Mouse (Mus musculus) G1E (cell line): ENCODE measurements at regions not wholly inside any gene's neighbourhood (a gene's known extent, or its start where the extent isn't known, plus 50 kb on each side); places are given as distances from the start of the nearest gene placed in this dataset.
A peak's percentile ranks its signal among the peaks of the same experiment; 100 is the strongest.

Experiments used
- ATAC-seq: 2 replicates; pipeline ENCODE4 v1.8.0; 2016; ENCODE audit warnings: mild to moderate bottlenecking; ENCODE audit not compliant: insufficient number of reproducible peaks, poor library complexity, low FRiP score, severe bottlenecking; ENCODE audit errors: extremely low read depth
- DNase-seq: peaks from one replicate; pipeline ENCODE4 v3.0.0; 2012; ENCODE audit warnings: low spot score
- H3K27me3 ChIP-seq: 2 replicates; pipeline ENCODE4 v1.6.1; 2012; ENCODE audit warnings: mild to moderate bottlenecking, low read length, inconsistent platforms; ENCODE audit not compliant: insufficient read depth
- H3K36me3 ChIP-seq: replicated peaks from 2 replicates; pipeline ENCODE3; 2012; ENCODE audit warnings: mild to moderate bottlenecking, inconsistent platforms
- H3K4me1 ChIP-seq: 2 replicates; pipeline ENCODE4 v1.6.1; 2012; ENCODE audit warnings: low read depth, low read length, inconsistent platforms, mixed read lengths; ENCODE audit not compliant: insufficient read depth
- H3K4me3 ChIP-seq: 2 replicates; pipeline ENCODE4 v1.5.1; 2012; ENCODE audit warnings: low read depth, mild to moderate bottlenecking, inconsistent platforms, low read length, moderate library complexity, mixed read lengths
- H3K9me3 ChIP-seq: replicated peaks from 2 replicates; pipeline ENCODE4 v1.6.1; 2012; ENCODE audit warnings: inconsistent platforms
- CTCF ChIP-seq: IDR thresholded peaks from 2 replicates; pipeline ENCODE4 v1.5.1; 2012; ENCODE audit warnings: low read depth, low read length, inconsistent platforms, mixed read lengths
- GATA1 ChIP-seq: IDR thresholded peaks from 2 replicates; pipeline ENCODE4 v1.6.1; 2012; ENCODE audit warnings: borderline replicate concordance, low read length, inconsistent platforms, mixed read lengths
- GATA2 ChIP-seq: IDR thresholded peaks from 2 replicates; pipeline ENCODE4 v1.6.1; 2012; ENCODE audit warnings: low read depth, low read length, inconsistent platforms, borderline replicate concordance
- POLR2AphosphoS5 ChIP-seq: IDR thresholded peaks from 2 replicates; pipeline ENCODE4 v1.6.1; 2012; ENCODE audit warnings: low read depth, low read length, inconsistent platforms; ENCODE audit not compliant: insufficient replicate concordance
- TAL1 ChIP-seq: conservative IDR thresholded peaks from 2 replicates; pipeline ENCODE4 v1.6.1; 2012; ENCODE audit warnings: low read depth, low read length, inconsistent platforms, mixed read lengths

- no peak overlapping the region for H3K4me3 ChIP-seq
- DNase-seq (no peak), ATAC-seq (no peak)
- peaks cover 34% of the 10 kb centered on the region for H3K27me3 ChIP-seq
- no peaks in the 10 kb centered on the region for H3K36me3 ChIP-seq
- H3K4me1 ChIP-seq: peaks cover 8% of the 10 kb centered on the region
- no peak for TF ChIP-seq GATA1
- no peak for TF ChIP-seq POLR2AphosphoS5
- TF ChIP-seq CTCF: no peak
- no peak for TF ChIP-seq TAL1
- no peak for TF ChIP-seq GATA2
- H3K9me3 ChIP-seq: peaks cover 6% of the 10 kb centered on the region
Observed at GRCm38 (mm10) chr11:117036977-117037376, 78.0 kb upstream of the Sec14l1 start.

- TF ChIP-seq GATA2 (no peak), GATA1 (no peak), POLR2AphosphoS5 (no peak), TAL1 (no peak), CTCF (no peak)
Observed at GRCm38 (mm10) chr11:117038282-117039106, 76.5 kb upstream of the Sec14l1 start.

GRCm38 (mm10) chr11:117040829-117041228 lies 74.1 kb upstream of the Sec14l1 start:
- Histone ChIP-seq H3K9me3 (no peaks in the 10 kb centered on the region), H3K36me3 (no peaks in the 10 kb centered on the region), H3K4me1 (peaks cover 9% of the 10 kb centered on the region), H3K27me3 (peaks cover 55% of the 10 kb centered on the region), H3K4me3 (no peak overlapping the region)
- DNase-seq: no peak
- no peak for TF ChIP-seq CTCF
- TF ChIP-seq TAL1: no peak
- TF ChIP-seq GATA1: no peak
- no peak for TF ChIP-seq POLR2AphosphoS5
- TF ChIP-seq GATA2: no peak
- ATAC-seq: no peak

More at GRCm38 (mm10) chr11:117038282-117039106, 76.5 kb upstream of the Sec14l1 start:
- Histone ChIP-seq H3K27me3 (peaks cover 46% of the 10 kb centered on the region), H3K9me3 (no peaks in the 10 kb centered on the region), H3K4me1 (peaks cover 9% of the 10 kb centered on the region), H3K36me3 (no peaks in the 10 kb centered on the region), H3K4me3 (no peak overlapping the region)
- ATAC-seq (no peak), DNase-seq (no peak)

- no peaks in the 10 kb centered on the region for H3K9me3 ChIP-seq
- H3K4me1 ChIP-seq: peaks cover 9% of the 10 kb centered on the region
- DNase-seq: no peak
- ATAC-seq: no peak
- H3K4me3 ChIP-seq: no peak overlapping the region
- H3K36me3 ChIP-seq: no peaks in the 10 kb centered on the region
- H3K27me3 ChIP-seq: peaks cover 52% of the 10 kb centered on the region
- TF ChIP-seq GATA1 (no peak), POLR2AphosphoS5 (no peak), CTCF (no peak)
Observed at GRCm38 (mm10) chr11:117042336-117042735, 72.6 kb upstream of the Sec14l1 start.

- Histone ChIP-seq H3K4me3 (no peak overlapping the region), H3K9me3 (peaks cover 4% of the 10 kb centered on the region), H3K4me1 (peaks cover 3% of the 10 kb centered on the region; the same call in 1 of the 2 replicates), H3K36me3 (no peaks in the 10 kb centered on the region), H3K27me3 (peaks cover 44% of the 10 kb centered on the region)
- DNase-seq (peak; percentile 69), ATAC-seq (no peak)
- TF ChIP-seq POLR2AphosphoS5 (no peak), CTCF (peak; percentile 78), GATA2 (no peak), TAL1 (no peak)
Observed at GRCm38 (mm10) chr11:117043524-117043923, 71.4 kb upstream of the Sec14l1 start.

GRCm38 (mm10) chr11:117044731-117045130 lies 70.2 kb upstream of the Sec14l1 start:
- H3K9me3 ChIP-seq: peaks cover 5% of the 10 kb centered on the region
- no peak overlapping the region for H3K4me3 ChIP-seq
- no peaks in the 10 kb centered on the region for H3K36me3 ChIP-seq
- ATAC-seq: no peak
- peaks cover 3% of the 10 kb centered on the region; the same call in 1 of the 2 replicates for H3K4me1 ChIP-seq
- TF ChIP-seq TAL1 (no peak), GATA1 (no peak), GATA2 (no peak), POLR2AphosphoS5 (no peak)
- no peak for DNase-seq
- peaks cover 42% of the 10 kb centered on the region for H3K27me3 ChIP-seq
